Mouse (Mus musculus) MEL (cell line): Measurements from ENCODE around the gene Tmem251. TPM values are rescaled to one million over a fixed set of nuclear protein-coding genes. Genes with fewer than 3 reads are reported as not detected.
A peak's percentile ranks its signal among the peaks of the same experiment; 100 is the strongest.

Experiments used
- DNase-seq: peaks from one replicate; pipeline ENCODE4 v3.0.0; 2011; ENCODE audit warnings: low read depth, low spot score
- H3K27ac ChIP-seq: 2 replicates; pipeline ENCODE4 v1.5.1; 2012; ENCODE audit warnings: low read depth, mild to moderate bottlenecking, control low read depth, low read length, moderate library complexity; ENCODE audit not compliant: control insufficient read depth
- H3K27me3 ChIP-seq, 2 experiments: fragments of 150-350 bp in 1 of 2; sonication (generic) in 1 of 2; 2 replicates each; pipeline ENCODE4 v1.6.1; 2012; ENCODE audit warnings: low read length in 2 of 2, mild to moderate bottlenecking in 2 of 2, improper control_type of control experiment in 1 of 2, moderate library complexity in 1 of 2; ENCODE audit not compliant: insufficient read depth in 2 of 2, control insufficient read depth in 1 of 2
- H3K36me3 ChIP-seq, 2 experiments: 2 replicates each; pipeline ENCODE4 v1.6.1; 2012 to 2014; ENCODE audit warnings: low read length in 2 of 2, improper control_type of control experiment in 1 of 2, inconsistent platforms in 1 of 2, mild to moderate bottlenecking in 1 of 2; ENCODE audit not compliant: insufficient read depth in 2 of 2, control insufficient read depth in 1 of 2
- H3K4me1 ChIP-seq, 2 experiments: fragments of 150-350 bp in 1 of 2; sonication (generic) in 1 of 2; 2 replicates each; pipeline ENCODE4 v1.6.1; 2012; ENCODE audit warnings: low read length in 2 of 2, improper control_type of control experiment in 1 of 2, mild to moderate bottlenecking in 1 of 2; ENCODE audit not compliant: insufficient read depth in 2 of 2, control insufficient read depth in 1 of 2
- H3K4me3 ChIP-seq, 2 experiments: fragments of 150-350 bp in 1 of 2; sonication (generic) in 1 of 2; 2 replicates each; pipeline ENCODE4 v1.5.1; 2012; ENCODE audit warnings: low read depth in 2 of 2, low read length in 2 of 2, mild to moderate bottlenecking in 2 of 2, moderate library complexity in 2 of 2, control low read depth in 1 of 2, improper control_type of control experiment in 1 of 2; ENCODE audit not compliant: control insufficient read depth in 1 of 2, insufficient read depth in 1 of 2
- H3K79me2 ChIP-seq: 2 replicates; pipeline ENCODE4 v1.6.1; 2012; ENCODE audit warnings: mild to moderate bottlenecking, low read length, moderate library complexity; ENCODE audit not compliant: control insufficient read depth, poor library complexity, insufficient read depth
- H3K9ac ChIP-seq: 2 replicates; pipeline ENCODE4 v1.6.1; 2012; ENCODE audit warnings: low read depth, mild to moderate bottlenecking, control low read depth, low read length, moderate library complexity; ENCODE audit not compliant: control insufficient read depth, poor library complexity, severe bottlenecking
- H3K9me3 ChIP-seq: fragments of 150-350 bp; sonication (generic); replicated peaks from 2 replicates; pipeline ENCODE4 v1.6.1; 2012; ENCODE audit warnings: mild to moderate bottlenecking, low read length, improper control_type of control experiment, moderate library complexity; ENCODE audit not compliant: insufficient read depth
- BHLHE40 ChIP-seq: IDR thresholded peaks from 2 replicates; pipeline ENCODE4 v1.6.1; 2012; ENCODE audit warnings: low read depth, mild to moderate bottlenecking, inconsistent platforms, low read length, improper control_type of control experiment, borderline replicate concordance
- CHD1 ChIP-seq: IDR thresholded peaks from 2 replicates; pipeline ENCODE4 v1.6.1; 2012; ENCODE audit warnings: low read depth, mild to moderate bottlenecking, inconsistent platforms, low read length, improper control_type of control experiment
- CHD2 ChIP-seq: IDR thresholded peaks from 2 replicates; pipeline ENCODE4 v1.6.1; 2011; ENCODE audit warnings: low read length, improper control_type of control experiment
- CTCF ChIP-seq, 3 experiments: IDR thresholded peaks in 2 of 3; conservative IDR thresholded peaks in 1 of 3; 2 replicates each; pipeline ENCODE4 v1.5.1; 2011 to 2012; ENCODE audit warnings: low read length in 3 of 3, low read depth in 2 of 3, mild to moderate bottlenecking in 2 of 3, improper control_type of control experiment in 1 of 3, inconsistent platforms in 1 of 3, mixed read lengths in 1 of 3, moderate library complexity in 1 of 3; ENCODE audit not compliant: control insufficient read depth in 1 of 3, insufficient read depth in 1 of 3, poor library complexity in 1 of 3, severe bottlenecking in 1 of 3
- E2F4 ChIP-seq: IDR thresholded peaks from 2 replicates; pipeline ENCODE4 v1.6.1; 2011; ENCODE audit warnings: low read depth, low read length, improper control_type of control experiment, borderline replicate concordance
- ELF1 ChIP-seq: IDR thresholded peaks from 2 replicates; pipeline ENCODE4 v1.6.1; 2014; ENCODE audit warnings: low read depth, mild to moderate bottlenecking, inconsistent platforms, low read length, improper control_type of control experiment, moderate library complexity
- EP300 ChIP-seq, 2 experiments: IDR thresholded peaks; 2 replicates each; pipeline ENCODE4 v1.6.1; 2011; ENCODE audit warnings: improper control_type of control experiment in 2 of 2, low read length in 2 of 2, low read depth in 1 of 2, mild to moderate bottlenecking in 1 of 2
- ETS1 ChIP-seq: IDR thresholded peaks from 2 replicates; pipeline ENCODE4 v1.6.1; 2012; ENCODE audit warnings: low read depth, mild to moderate bottlenecking, inconsistent platforms, low read length, improper control_type of control experiment, moderate library complexity
- GABPA ChIP-seq: IDR thresholded peaks from 2 replicates; pipeline ENCODE4 v1.6.1; 2012; ENCODE audit warnings: low read depth, mild to moderate bottlenecking, inconsistent platforms, low read length, improper control_type of control experiment, moderate library complexity
- GATA1 ChIP-seq: IDR thresholded peaks from 2 replicates; pipeline ENCODE4 v1.6.1; 2011; ENCODE audit warnings: low read depth, low read length, improper control_type of control experiment
- HCFC1 ChIP-seq: IDR thresholded peaks from 2 replicates; pipeline ENCODE4 v1.6.1; 2012; ENCODE audit warnings: low read depth, mild to moderate bottlenecking, inconsistent platforms, low read length, improper control_type of control experiment, moderate library complexity
- JUND ChIP-seq: IDR thresholded peaks from 2 replicates; pipeline ENCODE4 v1.6.1; 2011; ENCODE audit warnings: low read depth, mild to moderate bottlenecking, improper control_type of control experiment, low read length
- KAT2A ChIP-seq: conservative IDR thresholded peaks from 2 replicates; pipeline ENCODE4 v1.6.1; 2012; ENCODE audit warnings: low read depth, low read length, improper control_type of control experiment, inconsistent platforms
- MAFK ChIP-seq: IDR thresholded peaks from 2 replicates; pipeline ENCODE4 v1.6.1; 2011; ENCODE audit warnings: low read depth, mild to moderate bottlenecking, low read length, improper control_type of control experiment, borderline replicate concordance
- MAX ChIP-seq: IDR thresholded peaks from 2 replicates; pipeline ENCODE4 v1.6.1; 2011; ENCODE audit warnings: low read length, improper control_type of control experiment
- MAZ ChIP-seq: IDR thresholded peaks from 2 replicates; pipeline ENCODE4 v1.6.1; 2012; ENCODE audit warnings: low read depth, mild to moderate bottlenecking, inconsistent platforms, low read length, improper control_type of control experiment
- MEF2A ChIP-seq: IDR thresholded peaks from 2 replicates; pipeline ENCODE4 v1.6.1; 2014; ENCODE audit warnings: low read depth, mild to moderate bottlenecking, inconsistent platforms, low read length, improper control_type of control experiment; ENCODE audit not compliant: poor library complexity, insufficient replicate concordance, severe bottlenecking; ENCODE audit errors: extremely low read depth
- MXI1 ChIP-seq: IDR thresholded peaks from 2 replicates; pipeline ENCODE4 v1.6.1; 2011; ENCODE audit warnings: mild to moderate bottlenecking, low read depth, low read length, improper control_type of control experiment
- MYC ChIP-seq: IDR thresholded peaks from 2 replicates; pipeline ENCODE4 v1.6.1; 2011; ENCODE audit warnings: low read depth, mild to moderate bottlenecking, low read length, improper control_type of control experiment, moderate library complexity
- NELFE ChIP-seq: IDR thresholded peaks from 2 replicates; pipeline ENCODE4 v1.6.1; 2011; ENCODE audit warnings: low read depth, low read length, improper control_type of control experiment
- NRF1 ChIP-seq: IDR thresholded peaks from 2 replicates; pipeline ENCODE4 v1.6.1; 2014; ENCODE audit warnings: low read depth, mild to moderate bottlenecking, inconsistent platforms, low read length, improper control_type of control experiment, moderate library complexity; ENCODE audit not compliant: poor library complexity, insufficient read depth, severe bottlenecking
- POLR2A ChIP-seq, 2 experiments: IDR thresholded peaks; 2 replicates each; pipeline ENCODE4 v1.6.1; 2011 to 2012; ENCODE audit warnings: low read length in 2 of 2, mild to moderate bottlenecking in 2 of 2, control low read depth in 1 of 2, improper control_type of control experiment in 1 of 2, low read depth in 1 of 2, moderate library complexity in 1 of 2; ENCODE audit not compliant: control insufficient read depth in 1 of 2, insufficient read depth in 1 of 2, poor library complexity in 1 of 2
- POLR2AphosphoS2 ChIP-seq: IDR thresholded peaks from 2 replicates; pipeline ENCODE4 v1.6.1; 2011; ENCODE audit warnings: low read length, improper control_type of control experiment
- POLR2AphosphoS5 ChIP-seq: IDR thresholded peaks from 2 replicates; pipeline ENCODE4 v1.6.1; 2012; ENCODE audit warnings: low read depth, borderline replicate concordance, mild to moderate bottlenecking, inconsistent platforms, low read length, moderate library complexity, mixed read lengths
- RAD21 ChIP-seq: IDR thresholded peaks from 2 replicates; pipeline ENCODE4 v1.6.1; 2011; ENCODE audit warnings: mild to moderate bottlenecking, low read depth, low read length, improper control_type of control experiment
- RCOR1 ChIP-seq: IDR thresholded peaks from 2 replicates; pipeline ENCODE4 v1.6.1; 2012; ENCODE audit warnings: low read depth, mild to moderate bottlenecking, inconsistent platforms, low read length, improper control_type of control experiment
- SIN3A ChIP-seq: IDR thresholded peaks from 2 replicates; pipeline ENCODE4 v1.6.1; 2012; ENCODE audit warnings: low read length, improper control_type of control experiment, inconsistent platforms
- SMC3 ChIP-seq: IDR thresholded peaks from 2 replicates; pipeline ENCODE4 v1.6.1; 2011; ENCODE audit warnings: low read depth, low read length, improper control_type of control experiment
- TAL1 ChIP-seq: IDR thresholded peaks from 2 replicates; pipeline ENCODE4 v1.6.1; 2012; ENCODE audit warnings: mild to moderate bottlenecking, inconsistent platforms, low read length, moderate library complexity, mixed read lengths
- TBP ChIP-seq: IDR thresholded peaks from 2 replicates; pipeline ENCODE4 v1.8.0; 2011; ENCODE audit warnings: low read depth, low read length, improper control_type of control experiment
- TCF12 ChIP-seq: IDR thresholded peaks from 2 replicates; pipeline ENCODE4 v1.6.1; 2014; ENCODE audit warnings: low read depth, mild to moderate bottlenecking, inconsistent platforms, low read length, improper control_type of control experiment, moderate library complexity
- UBTF ChIP-seq: IDR thresholded peaks from 2 replicates; pipeline ENCODE4 v1.6.1; 2012; ENCODE audit warnings: low read depth, mild to moderate bottlenecking, inconsistent platforms, low read length, improper control_type of control experiment, moderate library complexity, borderline replicate concordance; ENCODE audit not compliant: insufficient read depth
- USF1 ChIP-seq: IDR thresholded peaks from 2 replicates; pipeline ENCODE4 v1.6.1; 2014; ENCODE audit warnings: low read depth, mild to moderate bottlenecking, inconsistent platforms, low read length, improper control_type of control experiment, moderate library complexity
- USF2 ChIP-seq, 2 experiments: IDR thresholded peaks; 2 replicates each; pipeline ENCODE4 v1.6.1; 2011 to 2012; ENCODE audit warnings: improper control_type of control experiment in 2 of 2, low read length in 2 of 2, borderline replicate concordance in 1 of 2, inconsistent platforms in 1 of 2, low read depth in 1 of 2, mild to moderate bottlenecking in 1 of 2; ENCODE audit not compliant: insufficient read depth in 1 of 2
- ZC3H11A ChIP-seq: IDR thresholded peaks from 2 replicates; pipeline ENCODE4 v1.6.1; 2012; ENCODE audit warnings: low read depth, mild to moderate bottlenecking, inconsistent platforms, low read length, improper control_type of control experiment
- ZKSCAN1 ChIP-seq: IDR thresholded peaks from 2 replicates; pipeline ENCODE4 v1.6.1; 2012; ENCODE audit warnings: low read depth, mild to moderate bottlenecking, inconsistent platforms, low read length, improper control_type of control experiment, moderate library complexity
- ZMIZ1 ChIP-seq: IDR thresholded peaks from 2 replicates; pipeline ENCODE4 v1.6.1; 2012; ENCODE audit warnings: low read depth, mild to moderate bottlenecking, inconsistent platforms, low read length, improper control_type of control experiment, moderate library complexity
- ZNF384 ChIP-seq: IDR thresholded peaks from 2 replicates; pipeline ENCODE4 v1.6.1; 2012; ENCODE audit warnings: low read depth, mild to moderate bottlenecking, inconsistent platforms, low read length, improper control_type of control experiment
- polyA plus RNA-seq, 2 experiments: library from polyadenylated mRNA; stranded (reverse) in 1 of 2; unstranded in 1 of 2; fragments of >175 nt in 1 of 2; fragments of >200 nt in 1 of 2; gene quantifications; 2 replicates each; pipeline versions ENCODE4 v1.2.1 to v1.2.4; 2012; ENCODE audit warnings: low replicate concordance in 2 of 2, low read depth in 1 of 2; ENCODE audit not compliant: insufficient read length in 2 of 2, insufficient read depth in 1 of 2, missing spikeins in 1 of 2
- total RNA-seq: library from RNA; depleted of rRNA; stranded (reverse); fragments of 300-350 nt; gene quantifications from 2 replicates; pipeline ENCODE4 v1.2.3, GENCODE M21; 2012

Gene Tmem251
- total and polyA plus RNA-seq, 3 experiments = 9.0 to 57.5 (median 11.4) TPM

GRCm38 (mm10) chr12:102733381-102733780 is 10.2 kb upstream of the Tmem251 start:
- Histone ChIP-seq H3K27ac (no peak overlapping the region), H3K36me3 (peaks cover 0 to 6% of the 10 kb centered on the region in 2 experiments; a peak in 1 of 4 replicates), H3K4me3 (no peak overlapping the region), H3K9me3 (no peaks in the 10 kb centered on the region), H3K79me2 (no peaks in the 10 kb centered on the region), H3K4me1 (peaks cover 2 to 18% of the 10 kb centered on the region in 2 experiments; a peak in 3 of 4 replicates), H3K9ac (no peak overlapping the region), H3K27me3 (no peaks in the 10 kb centered on the region)
- peak; percentile 83 for DNase-seq
- no peak for TF ChIP-seq TCF12
- TF ChIP-seq KAT2A = no peak
- no peak for TF ChIP-seq ZKSCAN1
- no peak for TF ChIP-seq TBP
- TF ChIP-seq MAFK = no peak
- no peak for TF ChIP-seq RCOR1
- no peak for TF ChIP-seq CHD2
- no peak for TF ChIP-seq GABPA
- no peak for TF ChIP-seq ZNF384
- no peak for TF ChIP-seq USF1
- no peak for TF ChIP-seq POLR2AphosphoS5
- no peak for TF ChIP-seq EP300 (IDR thresholded peaks at IDR 0.05; ENCODE audit: low read depth in 1 of 2, low read length in 2 of 2)
- no peak for TF ChIP-seq CHD1
- no peak for TF ChIP-seq NELFE
- no peak for TF ChIP-seq HCFC1
- TF ChIP-seq JUND = no peak
- peak; percentile 85 for TF ChIP-seq RAD21
- no peak for TF ChIP-seq USF2 (IDR thresholded peaks at IDR 0.05; ENCODE audit: borderline replicate concordance in 1 of 2, insufficient read depth in 1 of 2, low read depth in 1 of 2, low read length in 2 of 2)
- TF ChIP-seq GATA1 = 0 out of 2 replicates have a peak, but pooled peaks have one; percentile 13
- TF ChIP-seq NRF1 = no peak
- TF ChIP-seq UBTF = no peak
- TF ChIP-seq ETS1 = no peak
- no peak for TF ChIP-seq E2F4
- TF ChIP-seq BHLHE40 = no peak
- no peak for TF ChIP-seq POLR2AphosphoS2
- TF ChIP-seq ZMIZ1 = no peak
- peak; percentile 79 to 90 (median 85) for TF ChIP-seq CTCF (IDR thresholded peaks at IDR 0.05 in 2 of 3, conservative IDR thresholded peaks at IDR 0.05 in 1 of 3; ENCODE audit: control insufficient read depth in 1 of 3, insufficient read depth in 1 of 3, low read depth in 2 of 3, low read length in 3 of 3, poor library complexity in 1 of 3, severe bottlenecking in 1 of 3)
- TF ChIP-seq MEF2A = no peak
- TF ChIP-seq MYC = no peak
- TF ChIP-seq POLR2A (IDR thresholded peaks at IDR 0.05; ENCODE audit: control insufficient read depth in 1 of 2, insufficient read depth in 1 of 2, low read depth in 1 of 2, low read length in 2 of 2, poor library complexity in 1 of 2) = no peak
- no peak for TF ChIP-seq MAX
- no peak for TF ChIP-seq ELF1
- TF ChIP-seq MAZ = no peak
- TF ChIP-seq SMC3 = peak; percentile 86
- TF ChIP-seq MXI1 = no peak
- TF ChIP-seq ZC3H11A = peak; percentile 71
- no peak for TF ChIP-seq TAL1
- TF ChIP-seq SIN3A = no peak; the same call in 1 of the 2 replicates
